Mouse (Mus musculus) layer of hippocampus, postnatal 10 days (tissue): ENCODE measurements around the gene Yeats2. TPM values are rescaled to one million over a fixed set of nuclear protein-coding genes. Genes with fewer than 3 reads are reported as not detected.

Experiments used
- DNase-seq, 2 experiments: peaks; one replicate each; pipeline ENCODE4 v3.0.0; 2021; ENCODE audit warnings: low spot score in 2 of 2
- total RNA-seq, 2 experiments: library from RNA; stranded (reverse); gene quantifications; 2 replicates each; pipeline ENCODE4 v1.2.3; 2021

The Yeats2 gene
- total RNA-seq, 2 experiments from 2014 or later, result 48.9 to 56.3 TPM

- DNase-seq, result no peak
Measured at GRCm38 (mm10) chr16:20191161-20191882, 50.5 kb downstream of the Yeats2 start.

DNA sequence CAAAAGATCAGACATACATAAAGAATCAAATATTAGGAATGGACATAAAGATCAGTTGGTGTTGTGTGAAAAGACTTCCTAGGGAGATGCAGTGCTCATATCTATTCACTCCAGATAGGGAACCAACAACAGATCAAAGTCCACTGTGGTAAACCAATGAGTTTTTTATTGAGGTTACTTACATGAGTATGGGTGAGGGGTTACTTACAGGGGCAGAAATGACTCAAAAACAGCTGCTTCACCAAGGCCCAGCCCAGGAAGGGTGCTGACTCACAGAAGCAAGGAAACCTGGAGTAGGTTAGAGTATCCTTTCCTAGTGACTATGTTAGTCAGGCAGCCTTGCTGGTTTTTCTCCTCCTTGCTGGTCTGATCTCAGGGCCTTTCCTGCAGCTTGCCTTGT is 51.2 kb downstream of the Yeats2 start:
- no peak for DNase-seq

GRCm38 (mm10) chr16:20195546-20195945 is 54.7 kb downstream of the Yeats2 start:
- no peak for DNase-seq

DNA sequence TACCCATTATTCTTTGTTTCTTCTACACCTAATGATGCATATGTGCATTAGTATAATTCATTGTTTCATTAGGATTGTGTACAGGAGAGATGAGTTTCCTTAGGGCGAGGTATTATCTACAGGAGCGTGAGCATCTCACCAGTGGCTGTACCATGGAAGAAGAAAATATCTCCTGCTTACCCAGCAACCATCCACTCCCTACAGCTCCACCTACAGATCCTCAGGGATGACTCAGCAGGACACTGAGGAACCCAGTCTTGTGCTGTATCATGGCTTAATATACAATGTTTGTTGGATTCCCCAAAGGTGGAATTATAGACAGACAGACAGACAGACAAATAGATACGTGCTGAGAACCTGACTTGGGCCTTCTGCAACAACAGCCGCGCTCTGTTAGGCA is 56.1 kb downstream of the Yeats2 start:
- DNase-seq, result no peak

GRCm38 (mm10) chr16:20199501-20200201 is 58.8 kb downstream of the Yeats2 start:
- no peak for DNase-seq

GRCm38 (mm10) chr16:20213591-20214226 is 72.8 kb downstream of the Yeats2 start:
- peak; percentile 53 to 59 for DNase-seq

- DNase-seq, result no peak
Measured at GRCm38 (mm10) chr16:20222726-20223125, 81.9 kb downstream of the Yeats2 start.

- no peak for DNase-seq
Measured at GRCm38 (mm10) chr16:20226676-20227075, 85.8 kb downstream of the Yeats2 start.

DNA sequence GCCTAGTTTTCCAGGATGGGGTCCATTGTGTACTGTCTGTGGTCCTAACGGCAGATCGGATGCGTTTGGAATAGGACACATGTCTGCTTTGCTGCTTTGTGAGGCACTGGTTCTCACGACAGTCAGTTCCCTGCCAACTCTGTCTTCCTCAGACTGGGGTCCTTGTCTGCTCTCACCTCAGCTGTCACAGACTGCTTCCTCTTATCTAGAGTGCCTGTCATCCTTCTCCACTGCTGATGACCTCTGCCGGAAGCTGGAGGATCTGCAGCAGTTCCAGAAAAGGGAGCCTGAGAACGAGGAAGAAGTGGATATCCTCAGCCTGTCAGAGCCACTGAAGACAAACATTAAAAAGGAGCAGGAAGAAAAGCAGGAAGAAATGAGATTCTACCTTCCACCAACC is 86.6 kb downstream of the Yeats2 start:
- DNase-seq, result no peak

DNA sequence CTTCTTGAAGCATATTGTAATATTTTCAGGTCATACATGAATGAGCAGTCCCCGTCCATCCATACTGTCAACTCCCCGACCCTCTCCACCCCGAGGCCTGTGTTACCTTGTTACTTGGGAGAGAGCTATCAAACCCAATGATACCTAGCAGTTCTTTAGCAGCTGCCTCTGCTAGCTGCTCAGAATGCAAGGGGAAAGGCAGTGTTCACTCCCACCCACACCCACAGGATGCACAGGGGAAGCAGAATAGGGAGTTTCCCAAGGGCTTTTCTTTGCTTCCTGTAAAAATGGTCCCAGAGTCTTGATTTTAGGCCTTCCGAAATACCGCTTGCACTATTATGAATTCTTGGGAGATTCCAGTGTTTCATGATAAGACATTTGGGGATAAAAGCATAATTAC is 87.3 kb downstream of the Yeats2 start:
- DNase-seq, result no peak

- no peak for DNase-seq
Measured at GRCm38 (mm10) chr16:20234406-20234805, 93.5 kb downstream of the Yeats2 start.

GRCm38 (mm10) chr16:20237426-20237825 is 96.6 kb downstream of the Yeats2 start:
- peak in 1 of 2 experiments; percentile 37 for DNase-seq

- DNase-seq, result no peak
Measured at GRCm38 (mm10) chr16:20238646-20239045, 97.8 kb downstream of the Yeats2 start.

- peak; percentile 59 to 71 for DNase-seq
Measured at GRCm38 (mm10) chr16:20240468-20241414, 99.9 kb downstream of the Yeats2 start, which contains the start of gene Map6d1. Map6d1 (minus strand) TSS chr16:20241358.

GRCm38 (mm10) chr16:20247103-20247502 is 106.2 kb downstream of the Yeats2 start:
- DNase-seq, result no peak

GRCm38 (mm10) chr16:20248442-20249174 is 107.7 kb downstream of the Yeats2 start:
- no peak for DNase-seq

GRCm38 (mm10) chr16:20257926-20258325 is 117.1 kb downstream of the Yeats2 start:
- DNase-seq, result no peak

- no peak for DNase-seq
Measured at GRCm38 (mm10) chr16:20265089-20265488, 124.2 kb downstream of the Yeats2 start.

GRCm38 (mm10) chr16:20271339-20271738 is 130.5 kb downstream of the Yeats2 start:
- DNase-seq, result no peak

DNA sequence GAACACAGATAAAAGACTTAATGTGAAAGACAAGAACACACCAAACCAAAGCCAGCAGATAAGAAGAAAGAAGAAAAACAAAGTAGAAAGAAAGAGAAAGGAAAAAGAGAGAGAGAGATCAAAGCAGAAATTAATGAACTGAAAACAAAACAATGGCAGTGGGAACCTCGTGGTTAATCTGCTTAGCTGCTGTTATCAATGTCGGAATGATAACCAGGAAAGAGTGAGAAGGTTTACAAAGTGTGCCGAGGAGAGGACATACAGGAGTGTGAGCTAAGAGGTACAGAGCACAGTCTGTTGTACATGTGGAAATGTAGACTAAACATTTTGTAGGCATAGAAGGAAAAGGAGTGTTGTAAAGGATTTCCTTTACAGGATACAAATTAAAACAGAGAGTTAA is 132.1 kb downstream of the Yeats2 start:
- DNase-seq, result no peak
